Mouse (Mus musculus): Measurements from ENCODE around the gene Mmp19. TPM values are rescaled to one million over a fixed set of nuclear protein-coding genes. Genes with fewer than 3 reads are reported as not detected.

The Mmp19 gene
- polyA plus RNA-seq, 1 experiment from 2014 or later = 0.57 TPM

DNA sequence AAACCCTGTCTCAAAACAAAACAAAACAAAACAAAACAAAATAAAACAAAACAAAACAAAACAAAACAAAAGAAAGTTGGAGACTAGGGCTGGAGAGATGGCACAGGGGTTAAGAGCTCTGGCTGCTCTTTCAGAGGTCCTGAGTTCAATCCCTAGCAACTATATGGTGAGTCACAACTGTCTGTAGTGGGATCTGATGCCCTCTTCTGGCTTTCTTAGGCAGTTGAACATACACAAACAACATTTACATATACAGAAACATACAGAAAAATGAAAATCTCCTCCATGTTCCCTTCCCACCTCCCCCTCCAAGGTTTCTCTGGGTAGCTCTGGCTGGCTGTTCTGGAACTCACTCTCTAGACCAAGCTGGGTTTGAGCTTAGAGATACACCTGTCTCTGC lies 1.3 kb downstream of the Mmp19 start:
- no peaks in the 10 kb centered on the region for H3K4me1 ChIP-seq (ENCODE audit: control insufficient read depth, insufficient read depth, low read length)
- H3K4me2 ChIP-seq = no peak overlapping the region
- no peaks in the 10 kb centered on the region for H3K9me3 ChIP-seq (replicated peaks; ENCODE audit: control insufficient read depth, low read length)
- H3K36me3 ChIP-seq (ENCODE audit: control insufficient read depth, insufficient read depth, low read length) = no peaks in the 10 kb centered on the region
- H3K9ac ChIP-seq (ENCODE audit: low read depth, low read length) = no peak overlapping the region
- ATAC-seq (replicated peaks; ENCODE audit: insufficient number of reproducible peaks, low FRiP score, low TSS enrichment) = no peak
- no peaks in the 10 kb centered on the region for H3K27me3 ChIP-seq (ENCODE audit: control insufficient read depth, insufficient read depth, low read length)
- H3K4me3 ChIP-seq (ENCODE audit: low read depth, low read length) = no peak overlapping the region
- no peak overlapping the region for H3K27ac ChIP-seq (ENCODE audit: low read depth, low read length)

- Histone ChIP-seq H3K4me3 (ENCODE audit: low read depth, low read length) (no peak overlapping the region), H3K36me3 (ENCODE audit: control insufficient read depth, insufficient read depth, low read length) (no peaks in the 10 kb centered on the region), H3K4me1 (ENCODE audit: control insufficient read depth, insufficient read depth, low read length) (no peaks in the 10 kb centered on the region), H3K4me2 (no peak overlapping the region), H3K27me3 (ENCODE audit: control insufficient read depth, insufficient read depth, low read length) (no peaks in the 10 kb centered on the region), H3K9ac (ENCODE audit: low read depth, low read length) (no peak overlapping the region), H3K27ac (ENCODE audit: low read depth, low read length) (no peak overlapping the region), H3K9me3 (replicated peaks; ENCODE audit: control insufficient read depth, low read length) (no peaks in the 10 kb centered on the region)
- ATAC-seq (replicated peaks; ENCODE audit: insufficient number of reproducible peaks, low FRiP score, low TSS enrichment) = no peak
- WGBS (ENCODE audit: insufficient replicate concordance) = 92% methylated on average over 1 of the region's 1 CpGs
These were observed 2.5 kb downstream of the Mmp19 start for GRCm38 (mm10) chr10:128793258-128793657.

- Histone ChIP-seq H3K9ac (ENCODE audit: low read depth, low read length) (no peak overlapping the region), H3K4me2 (no peak overlapping the region), H3K27ac (ENCODE audit: low read depth, low read length) (no peak overlapping the region), H3K27me3 (ENCODE audit: control insufficient read depth, insufficient read depth, low read length) (no peaks in the 10 kb centered on the region), H3K9me3 (replicated peaks; ENCODE audit: control insufficient read depth, low read length) (no peaks in the 10 kb centered on the region), H3K4me1 (ENCODE audit: control insufficient read depth, insufficient read depth, low read length) (no peaks in the 10 kb centered on the region), H3K36me3 (ENCODE audit: control insufficient read depth, insufficient read depth, low read length) (no peaks in the 10 kb centered on the region), H3K4me3 (ENCODE audit: low read depth, low read length) (no peak overlapping the region)
- WGBS (ENCODE audit: insufficient replicate concordance) = 85% methylated on average over 5 of the region's 5 CpGs
- ATAC-seq (replicated peaks; ENCODE audit: insufficient number of reproducible peaks, low FRiP score, low TSS enrichment) = no peak
These were observed 3.7 kb downstream of the Mmp19 start for GRCm38 (mm10) chr10:128794391-128794790.

DNA sequence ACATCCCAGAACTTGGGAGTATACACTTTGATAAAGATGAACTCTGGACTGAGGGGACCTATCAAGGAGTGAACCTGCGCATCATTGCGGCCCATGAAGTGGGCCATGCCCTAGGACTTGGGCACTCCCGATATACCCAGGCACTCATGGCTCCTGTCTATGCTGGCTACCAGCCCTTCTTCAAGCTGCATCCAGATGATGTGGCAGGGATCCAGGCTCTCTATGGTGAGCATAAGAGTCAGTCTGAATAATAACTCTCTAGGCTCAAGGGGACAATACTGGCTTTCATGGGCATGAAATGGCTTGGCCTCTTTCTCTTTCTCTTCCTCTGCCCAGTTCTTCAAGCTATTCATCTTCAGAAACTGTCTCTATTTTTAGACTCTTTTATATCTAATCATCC lies 4.9 kb downstream of the Mmp19 start:
- ATAC-seq (replicated peaks; ENCODE audit: insufficient number of reproducible peaks, low FRiP score, low TSS enrichment) = no peak
- no peak overlapping the region for H3K27ac ChIP-seq (ENCODE audit: low read depth, low read length)
- no peaks in the 10 kb centered on the region for H3K36me3 ChIP-seq (ENCODE audit: control insufficient read depth, insufficient read depth, low read length)
- WGBS (ENCODE audit: insufficient replicate concordance) = 93% methylated on average over 3 of the region's 3 CpGs
- no peaks in the 10 kb centered on the region for H3K4me1 ChIP-seq (ENCODE audit: control insufficient read depth, insufficient read depth, low read length)
- H3K9me3 ChIP-seq (replicated peaks; ENCODE audit: control insufficient read depth, low read length) = no peaks in the 10 kb centered on the region
- H3K27me3 ChIP-seq (ENCODE audit: control insufficient read depth, insufficient read depth, low read length) = no peaks in the 10 kb centered on the region
- H3K9ac ChIP-seq (ENCODE audit: low read depth, low read length) = no peak overlapping the region
- no peak overlapping the region for H3K4me3 ChIP-seq (ENCODE audit: low read depth, low read length)
- H3K4me2 ChIP-seq = no peak overlapping the region

DNA sequence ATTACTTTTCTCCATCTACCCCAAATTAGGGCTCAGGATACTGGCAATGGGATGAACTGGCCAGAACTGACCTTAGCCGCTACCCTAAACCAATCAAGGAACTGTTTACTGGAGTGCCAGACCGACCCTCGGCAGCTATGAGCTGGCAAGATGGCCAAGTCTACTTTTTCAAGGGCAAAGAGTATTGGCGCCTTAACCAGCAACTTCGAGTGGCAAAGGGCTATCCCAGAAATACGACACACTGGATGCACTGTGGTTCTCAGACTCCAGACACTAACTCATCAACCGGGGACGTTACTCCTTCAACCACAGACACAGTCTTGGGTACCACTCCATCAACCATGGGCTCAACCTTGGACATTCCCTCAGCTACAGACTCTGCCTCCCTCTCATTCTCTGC lies 8.0 kb downstream of the Mmp19 start:
- no peak overlapping the region for H3K4me2 ChIP-seq
- no peak overlapping the region for H3K9ac ChIP-seq (ENCODE audit: low read depth, low read length)
- no peaks in the 10 kb centered on the region for H3K4me1 ChIP-seq (ENCODE audit: control insufficient read depth, insufficient read depth, low read length)
- no peak for ATAC-seq (replicated peaks; ENCODE audit: insufficient number of reproducible peaks, low FRiP score, low TSS enrichment)
- H3K4me3 ChIP-seq (ENCODE audit: low read depth, low read length) = no peak overlapping the region
- no peak overlapping the region for H3K27ac ChIP-seq (ENCODE audit: low read depth, low read length)
- no peaks in the 10 kb centered on the region for H3K27me3 ChIP-seq (ENCODE audit: control insufficient read depth, insufficient read depth, low read length)
- 80% methylated on average over 8 of the region's 8 CpGs for WGBS (ENCODE audit: insufficient replicate concordance)
- no peaks in the 10 kb centered on the region for H3K36me3 ChIP-seq (ENCODE audit: control insufficient read depth, insufficient read depth, low read length)
- H3K9me3 ChIP-seq (replicated peaks; ENCODE audit: control insufficient read depth, low read length) = no peaks in the 10 kb centered on the region

- Histone ChIP-seq H3K9ac (ENCODE audit: low read depth, low read length) (no peak overlapping the region), H3K9me3 (replicated peaks; ENCODE audit: control insufficient read depth, low read length) (no peaks in the 10 kb centered on the region), H3K4me1 (ENCODE audit: control insufficient read depth, insufficient read depth, low read length) (peaks cover 11% of the 10 kb centered on the region), H3K4me3 (ENCODE audit: low read depth, low read length) (0 out of 2 replicates have a peak overlapping the region, but pooled peaks have one; percentile 5), H3K27me3 (ENCODE audit: control insufficient read depth, insufficient read depth, low read length) (no peaks in the 10 kb centered on the region), H3K4me2 (0 out of 2 replicates have a peak overlapping the region, but pooled peaks have one; percentile 70), H3K27ac (ENCODE audit: low read depth, low read length) (no peak overlapping the region), H3K36me3 (ENCODE audit: control insufficient read depth, insufficient read depth, low read length) (no peaks in the 10 kb centered on the region)
- WGBS (ENCODE audit: insufficient replicate concordance) = 83% methylated on average over 16 of the region's 16 CpGs
- ATAC-seq (replicated peaks; ENCODE audit: insufficient number of reproducible peaks, low FRiP score, low TSS enrichment) = no peak
These were observed 11.3 kb downstream of the Mmp19 start for GRCm38 (mm10) chr10:128801981-128802495.

DNA sequence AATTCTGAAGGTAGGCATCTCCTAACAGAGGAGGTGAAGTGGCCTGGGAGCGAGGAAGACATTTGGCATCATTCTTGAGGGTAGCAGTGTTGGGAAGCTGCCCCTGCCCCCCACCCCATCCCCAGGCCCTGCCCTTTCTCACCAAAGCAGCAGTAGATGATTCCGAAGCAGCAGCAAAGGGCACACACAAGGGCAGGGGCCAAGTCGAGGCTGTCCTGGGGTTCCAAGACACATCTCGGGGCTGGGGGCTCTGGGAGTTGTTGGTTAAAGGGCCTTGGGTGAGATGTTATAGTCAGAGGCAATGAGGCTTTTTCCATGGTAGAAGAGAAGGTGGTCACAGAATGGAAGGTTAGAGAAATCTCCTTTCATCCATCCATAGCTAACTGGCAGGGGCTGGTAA lies 12.2 kb downstream of the Mmp19 start:
- peak overlapping the region; percentile 70 for H3K4me2 ChIP-seq
- peaks cover 21% of the 10 kb centered on the region for H3K4me1 ChIP-seq (ENCODE audit: control insufficient read depth, insufficient read depth, low read length)
- no peak overlapping the region for H3K9ac ChIP-seq (ENCODE audit: low read depth, low read length)
- no peaks in the 10 kb centered on the region for H3K9me3 ChIP-seq (replicated peaks; ENCODE audit: control insufficient read depth, low read length)
- H3K36me3 ChIP-seq (ENCODE audit: control insufficient read depth, insufficient read depth, low read length) = no peaks in the 10 kb centered on the region
- no peaks in the 10 kb centered on the region for H3K27me3 ChIP-seq (ENCODE audit: control insufficient read depth, insufficient read depth, low read length)
- 60% methylated on average over 4 of the region's 4 CpGs for WGBS (ENCODE audit: insufficient replicate concordance)
- no peak for ATAC-seq (replicated peaks; ENCODE audit: insufficient number of reproducible peaks, low FRiP score, low TSS enrichment)
- no peak overlapping the region for H3K27ac ChIP-seq (ENCODE audit: low read depth, low read length)
- peak overlapping the region; percentile 87 for H3K4me3 ChIP-seq (ENCODE audit: low read depth, low read length)

- no peaks in the 10 kb centered on the region for H3K9me3 ChIP-seq (replicated peaks; ENCODE audit: control insufficient read depth, low read length)
- 15% methylated on average over 6 of the region's 6 CpGs for WGBS (ENCODE audit: insufficient replicate concordance)
- no peak for ATAC-seq (replicated peaks; ENCODE audit: insufficient number of reproducible peaks, low FRiP score, low TSS enrichment)
- peak overlapping the region; percentile 98 for H3K27ac ChIP-seq (ENCODE audit: low read depth, low read length)
- peak overlapping the region; percentile 94 for H3K9ac ChIP-seq (ENCODE audit: low read depth, low read length)
- H3K27me3 ChIP-seq (ENCODE audit: control insufficient read depth, insufficient read depth, low read length) = no peaks in the 10 kb centered on the region
- peak overlapping the region; percentile 70 for H3K4me2 ChIP-seq
- H3K36me3 ChIP-seq (ENCODE audit: control insufficient read depth, insufficient read depth, low read length) = no peaks in the 10 kb centered on the region
- peaks cover 21% of the 10 kb centered on the region for H3K4me1 ChIP-seq (ENCODE audit: control insufficient read depth, insufficient read depth, low read length)
- H3K4me3 ChIP-seq (ENCODE audit: low read depth, low read length) = peak overlapping the region; percentile 87
These were observed 12.7 kb downstream of the Mmp19 start for GRCm38 (mm10) chr10:128803361-128803760.

DNA sequence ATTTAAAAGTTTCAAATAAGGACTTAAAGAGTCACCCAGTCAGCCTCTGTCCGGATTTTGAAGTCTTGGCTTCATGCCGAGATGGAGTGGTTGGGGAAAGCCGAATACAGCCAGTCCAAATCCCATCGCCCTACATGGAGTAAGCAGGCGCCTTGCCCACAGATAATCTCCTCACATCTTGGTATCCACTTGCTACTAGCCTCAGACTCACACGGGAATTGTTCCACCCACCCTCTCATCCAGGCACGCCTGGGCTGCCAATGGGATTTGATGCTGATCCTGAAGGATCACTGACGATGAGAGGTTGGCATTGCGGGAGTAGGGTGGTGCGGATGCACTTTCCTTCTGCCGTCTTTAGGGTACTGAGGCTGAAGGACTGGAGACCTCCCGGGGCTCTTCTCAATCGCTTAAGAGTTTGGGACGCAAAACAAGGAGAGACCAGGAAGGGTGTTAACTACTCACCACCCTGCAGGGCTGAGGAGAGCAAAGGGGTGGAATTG lies 13.1 kb downstream of the Mmp19 start, which contains the start of gene Dnajc14:
Gene Dnajc14 (plus strand): TSS at position 292 of the 500 bp plus-strand sequence.
- no peaks in the 10 kb centered on the region for H3K27me3 ChIP-seq (ENCODE audit: control insufficient read depth, insufficient read depth, low read length)
- no peaks in the 10 kb centered on the region for H3K9me3 ChIP-seq (replicated peaks; ENCODE audit: control insufficient read depth, low read length)
- 0 out of 2 replicates have a peak, but pooled peaks have one; percentile 23 for ATAC-seq (replicated peaks; ENCODE audit: insufficient number of reproducible peaks, low FRiP score, low TSS enrichment)
- H3K9ac ChIP-seq (ENCODE audit: low read depth, low read length) = peak within 1 kb of the TSS; percentile 94
- H3K27ac ChIP-seq (ENCODE audit: low read depth, low read length) = peak within 1 kb of the TSS; percentile 98
- peaks cover 24% of the 10 kb centered on the region for H3K4me1 ChIP-seq (ENCODE audit: control insufficient read depth, insufficient read depth, low read length)
- peak within 1 kb of the TSS; percentile 70 for H3K4me2 ChIP-seq
- peak within 1 kb of the TSS; percentile 87 for H3K4me3 ChIP-seq (ENCODE audit: low read depth, low read length)
- under 1% methylated on average over 14 of the region's 14 CpGs for WGBS (ENCODE audit: insufficient replicate concordance)
- H3K36me3 ChIP-seq (ENCODE audit: control insufficient read depth, insufficient read depth, low read length) = 0 out of 2 replicates have a peak, but pooled peaks cover 3% of the 10 kb centered on the region

Data from heart, embryonic 11.5 days (tissue).